In the genomic region with DNA sequence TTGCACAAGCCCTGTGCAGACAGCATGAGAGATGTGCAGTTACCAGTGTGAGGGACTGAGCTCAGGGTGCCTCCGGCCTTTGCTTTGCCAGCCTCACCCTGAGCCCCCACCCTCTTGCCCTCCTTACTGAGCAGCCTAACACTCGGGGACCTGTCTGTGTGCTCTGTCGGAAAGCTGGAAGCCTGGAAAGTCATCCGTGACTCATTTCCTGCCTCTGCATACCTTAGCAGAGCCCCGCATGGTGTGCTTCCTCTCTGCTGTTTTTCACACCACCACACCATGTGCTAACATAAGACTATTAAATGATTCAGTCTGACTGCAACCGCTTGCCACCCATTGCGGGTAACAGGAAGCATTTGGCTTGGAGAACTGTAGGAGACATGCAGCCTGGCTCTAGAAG, we compare ENCODE assay signal across 8 mouse cellular contexts.
DNase-seq lines count a peak whose midpoint lies in the region; ATAC-seq and TF ChIP-seq lines count a peak whose summit lies in the region.

No protein-coding gene starts in this region.

- TF ChIP-seq CTCF in Patski (IDR thresholded peaks at IDR 0.05): no peak

- H3K27ac ChIP-seq in hindbrain, embryonic 15.5 days (replicated peaks): no peak overlapping the region
- no peak overlapping the region for H3K27ac ChIP-seq in hindbrain, embryonic 12.5 days
- no peak overlapping the region for H3K27ac ChIP-seq in midbrain, embryonic 14.5 days (replicated peaks; ENCODE audit: low read depth, low read length)

- no peaks in the 10 kb centered on the region for H3K27me3 ChIP-seq in hindbrain, embryonic 15.5 days
- no peaks in the 10 kb centered on the region for H3K27me3 ChIP-seq in hindbrain, embryonic 12.5 days
- H3K27me3 ChIP-seq in Patski: no peaks in the 10 kb centered on the region
- no peaks in the 10 kb centered on the region for H3K27me3 ChIP-seq in midbrain, embryonic 14.5 days (ENCODE audit: control insufficient read depth, insufficient read depth, low read length)

- DNase-seq in 3134 (ENCODE audit: extremely low read depth, insufficient read length, low spot score) (peak; percentile 84), Patski (ENCODE audit: low read depth, low spot score) (peak; percentile 82)
- peak; percentile 31 to 55 for DNase-seq in layer of hippocampus, postnatal 14 days (ENCODE audit: low spot score in 2 of 2)
- no peak for DNase-seq in spleen, adult 18-20 months
- no peak for DNase-seq in gastrocnemius, adult 18-20 months (ENCODE audit: low spot score)
- DNase-seq in midbrain, embryonic 14.5 days: no peak

- CTCF ChIA-PET in Patski (lab: Charles Lee): interaction anchor here (1.4 kb wide), 1 partner anchor 350 kb away, joined by 3 read pairs; no protein-coding TSS in a partner anchor

- H3K36me3 ChIP-seq in hindbrain, embryonic 15.5 days: no peaks in the 10 kb centered on the region
- no peaks in the 10 kb centered on the region for H3K36me3 ChIP-seq in hindbrain, embryonic 12.5 days
- no peaks in the 10 kb centered on the region for H3K36me3 ChIP-seq in midbrain, embryonic 14.5 days (ENCODE audit: control insufficient read depth, insufficient read depth, low read length)

- no peak overlapping the region for H3K9ac ChIP-seq in hindbrain, embryonic 15.5 days
- H3K9ac ChIP-seq in hindbrain, embryonic 12.5 days: no peak overlapping the region
- H3K9ac ChIP-seq in midbrain, embryonic 14.5 days (replicated peaks; ENCODE audit: low read length): no peak overlapping the region

- in situ Hi-C loops in Patski (cut with MboI; ENCODE audit: low pct_unique_long_range_greater_than_20kb): no loop called here

- ATAC-seq in hindbrain, embryonic 15.5 days (ENCODE audit: low FRiP score, low read depth): 0 out of 2 replicates have a peak, but pooled peaks have one; percentile 51
- ATAC-seq in hindbrain, embryonic 12.5 days (ENCODE audit: low FRiP score): no peak
- peak; percentile 95 for ATAC-seq in Patski
- ATAC-seq in midbrain, embryonic 14.5 days (ENCODE audit: low FRiP score, low TSS enrichment): no peak

- H3K9me3 ChIP-seq in hindbrain, embryonic 15.5 days: no peaks in the 10 kb centered on the region
- H3K9me3 ChIP-seq in hindbrain, embryonic 12.5 days (replicated peaks): no peaks in the 10 kb centered on the region
- no peaks in the 10 kb centered on the region for H3K9me3 ChIP-seq in midbrain, embryonic 14.5 days (ENCODE audit: control insufficient read depth, low read length)

- POLR2A ChIA-PET in Patski (lab: Charles Lee): no interaction called here

- WGBS in hindbrain, embryonic 15.5 days: 68% methylated on average over 7 of the region's 7 CpGs
- WGBS in hindbrain, embryonic 12.5 days: 65% methylated on average over 7 of the region's 7 CpGs
- WGBS in midbrain, embryonic 14.5 days: 79% methylated on average over 7 of the region's 7 CpGs

- H3K4me3 ChIP-seq in hindbrain, embryonic 15.5 days: no peak overlapping the region
- no peak overlapping the region for H3K4me3 ChIP-seq in hindbrain, embryonic 12.5 days
- H3K4me3 ChIP-seq in midbrain, embryonic 14.5 days (replicated peaks; ENCODE audit: low read depth, low read length): no peak overlapping the region

- H3K4me2 ChIP-seq in hindbrain, embryonic 15.5 days: no peak overlapping the region
- H3K4me2 ChIP-seq in hindbrain, embryonic 12.5 days (replicated peaks): no peak overlapping the region
- H3K4me2 ChIP-seq in midbrain, embryonic 14.5 days (ENCODE audit: low read length): no peak overlapping the region

- H3K4me1 ChIP-seq in hindbrain, embryonic 15.5 days (replicated peaks): 0 out of 2 replicates have a peak, but pooled peaks cover 3% of the 10 kb centered on the region
- peaks cover 12% of the 10 kb centered on the region for H3K4me1 ChIP-seq in hindbrain, embryonic 12.5 days
- H3K4me1 ChIP-seq in midbrain, embryonic 14.5 days (ENCODE audit: control insufficient read depth, insufficient read depth, low read length): peaks cover 13% of the 10 kb centered on the region

Comparison
In these comparisons a context has a peak if more than half of its experiments do, and no peak if none do; other contexts are left out.
1. ATAC-seq: peak in hindbrain, embryonic 15.5 days (single experiment) and Patski (single experiment); none in hindbrain, embryonic 12.5 days (single experiment) and midbrain, embryonic 14.5 days (single experiment).
2. DNase-seq: peak in 3134 (single experiment), Patski (single experiment) and layer of hippocampus, postnatal 14 days (2 of 2); none in spleen, adult 18-20 months (0 of 2), gastrocnemius, adult 18-20 months (single experiment) and midbrain, embryonic 14.5 days (single experiment).